Mouse (Mus musculus) neural tube, embryonic 11.5 days (tissue): Measurements from ENCODE around the gene Arnt. TPM values are rescaled to one million over a fixed set of nuclear protein-coding genes. Genes with fewer than 3 reads are reported as not detected.
"Not testable (repeated sequence)": the region's sequence is repeated elsewhere in the genome, so short reads cannot be mapped to it uniquely, and the experiment has no call there.

Source experiments
- ATAC-seq: fragments of 200-750 bp; cut with Nextera tagmentation; 2 replicates; pipeline ENCODE4 v1.8.0; 2017; ENCODE audit warnings: moderate number of reproducible peaks, mild to moderate bottlenecking, moderate TSS enrichment, moderate library complexity; ENCODE audit not compliant: insufficient read depth, low FRiP score, low TSS enrichment
- DNase-seq: peaks from one replicate; pipeline ENCODE4 v3.0.0-alpha.2; 2015; ENCODE audit warnings: low spot score
- H3K27ac ChIP-seq: fragments of 300-500 bp; sonication (generic); 2 replicates; pipeline ENCODE4 v1.5.1; 2014; ENCODE audit warnings: low read depth, mild to moderate bottlenecking, low read length
- H3K27me3 ChIP-seq: fragments of 300-500 bp; sonication (generic); 2 replicates; pipeline ENCODE4 v1.6.1; 2014; ENCODE audit warnings: mild to moderate bottlenecking, low read length, mixed read lengths; ENCODE audit not compliant: control insufficient read depth, insufficient read depth
- H3K36me3 ChIP-seq: fragments of 300-500 bp; sonication (generic); 2 replicates; pipeline ENCODE4 v1.6.1; 2014; ENCODE audit warnings: mild to moderate bottlenecking, low read length, moderate library complexity, mixed read lengths; ENCODE audit not compliant: control insufficient read depth, insufficient read depth
- H3K4me1 ChIP-seq: fragments of 300-500 bp; sonication (generic); 2 replicates; pipeline ENCODE4 v1.6.1; 2014; ENCODE audit warnings: low read length, mixed read lengths; ENCODE audit not compliant: control insufficient read depth, insufficient read depth
- H3K4me2 ChIP-seq: fragments of 300-500 bp; sonication (generic); 2 replicates; pipeline ENCODE4 v1.6.1; 2014; ENCODE audit warnings: low read depth, mild to moderate bottlenecking, moderate library complexity
- H3K4me3 ChIP-seq: fragments of 300-500 bp; sonication (generic); 2 replicates; pipeline ENCODE4 v1.5.1; 2014; ENCODE audit warnings: low read depth, low read length
- H3K9ac ChIP-seq: fragments of 300-500 bp; sonication (generic); 2 replicates; pipeline ENCODE4 v1.6.1; 2014; ENCODE audit warnings: mild to moderate bottlenecking, low read length
- H3K9me3 ChIP-seq: fragments of 300-500 bp; sonication (generic); 2 replicates; pipeline ENCODE4 v1.6.1; 2016; ENCODE audit warnings: low read length; ENCODE audit not compliant: control insufficient read depth
- WGBS: fragments of 180-500 bp; shearing (Covaris S2); extraction: QIAGEN DNeasy Blood & Tissue Kit; methylation state at CpG from one replicate; pipeline ENCODE4 v1.1.7; 2014; 5-methylcytosine and 5-hydroxymethylcytosine counted together
- polyA plus RNA-seq: library from polyadenylated mRNA; unstranded; fragments of >200 nt; fragmentation: Nextera tagmentation; extraction: Ambion mirVana; gene quantifications from 2 replicates; pipeline ENCODE4 v1.2.1, GENCODE M21; 2014

Arnt gene
- polyA plus RNA-seq, 1 experiment from 2014 or later = 27.2 TPM

DNA sequence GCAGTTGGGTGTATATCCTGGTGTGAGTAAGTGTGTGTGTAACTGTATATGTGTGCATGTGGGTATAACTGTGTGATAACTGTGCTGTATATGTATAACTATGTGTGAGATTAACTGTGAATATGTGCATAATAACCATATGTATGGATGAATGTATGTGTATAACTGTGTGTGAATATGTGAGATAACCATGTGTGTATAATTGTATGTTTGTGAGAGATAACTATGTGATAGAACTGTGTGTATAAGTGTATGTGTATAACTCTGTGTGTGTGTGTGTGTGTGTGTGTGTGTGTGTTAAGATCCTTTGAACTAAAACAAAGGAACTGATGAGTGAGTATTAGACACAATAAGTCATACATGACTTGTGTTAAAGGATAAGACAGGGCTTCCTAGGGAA, 91.9 kb downstream of the Arnt start:
- no peak overlapping the region for H3K4me2 ChIP-seq
- no peaks in the 10 kb centered on the region for H3K4me1 ChIP-seq
- no peaks in the 10 kb centered on the region for H3K9me3 ChIP-seq
- no peak for ATAC-seq
- H3K36me3 ChIP-seq = no peaks in the 10 kb centered on the region
- H3K27me3 ChIP-seq = no peaks in the 10 kb centered on the region
- DNase-seq = no peak
- H3K4me3 ChIP-seq = no peak overlapping the region
- H3K27ac ChIP-seq = no peak overlapping the region
- H3K9ac ChIP-seq = no peak overlapping the region

DNA sequence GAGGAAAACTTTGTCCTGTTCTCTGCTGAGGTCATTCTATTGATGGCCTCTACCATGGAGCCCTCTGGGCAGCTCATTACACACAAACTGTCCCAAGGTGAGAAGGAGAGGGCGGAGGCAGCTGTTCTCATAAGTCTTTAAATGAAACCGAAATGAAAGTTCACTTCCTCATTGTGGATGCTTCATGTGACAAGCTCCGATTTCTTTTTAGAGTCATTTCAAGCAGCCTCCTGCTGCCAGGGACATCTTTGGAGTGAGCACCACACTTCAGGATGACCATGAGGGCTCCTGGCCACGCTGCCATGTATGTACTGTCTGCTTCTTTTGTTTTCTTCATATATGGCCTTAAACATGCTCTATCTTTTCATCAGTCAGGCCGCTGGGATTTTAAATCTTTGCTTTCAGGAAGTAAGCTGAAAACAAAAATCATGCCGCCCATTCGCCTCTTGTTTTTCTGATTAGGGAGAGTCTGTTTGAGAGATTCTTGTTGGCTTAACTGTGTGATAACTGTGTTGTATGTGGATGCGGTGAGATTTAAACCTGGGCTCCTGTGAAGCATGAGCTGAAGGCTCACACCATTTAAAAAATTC, 92.5 kb downstream of the Arnt start, which contains the start of gene Ctss:
Gene Ctss (plus strand): TSS at position 165 of the 590 bp plus-strand sequence.
- WGBS = 92% methylated on average over 8 of the region's 8 CpGs
- no peak within 1 kb of the TSS for H3K4me2 ChIP-seq
- no peaks in the 10 kb centered on the region for H3K36me3 ChIP-seq
- H3K27ac ChIP-seq = no peak within 1 kb of the TSS
- H3K4me1 ChIP-seq = no peaks in the 10 kb centered on the region
- ATAC-seq = no peak
- no peak within 1 kb of the TSS for H3K4me3 ChIP-seq
- H3K9ac ChIP-seq = no peak within 1 kb of the TSS
- no peak for DNase-seq
- H3K27me3 ChIP-seq = no peaks in the 10 kb centered on the region
- H3K9me3 ChIP-seq = no peaks in the 10 kb centered on the region

DNA sequence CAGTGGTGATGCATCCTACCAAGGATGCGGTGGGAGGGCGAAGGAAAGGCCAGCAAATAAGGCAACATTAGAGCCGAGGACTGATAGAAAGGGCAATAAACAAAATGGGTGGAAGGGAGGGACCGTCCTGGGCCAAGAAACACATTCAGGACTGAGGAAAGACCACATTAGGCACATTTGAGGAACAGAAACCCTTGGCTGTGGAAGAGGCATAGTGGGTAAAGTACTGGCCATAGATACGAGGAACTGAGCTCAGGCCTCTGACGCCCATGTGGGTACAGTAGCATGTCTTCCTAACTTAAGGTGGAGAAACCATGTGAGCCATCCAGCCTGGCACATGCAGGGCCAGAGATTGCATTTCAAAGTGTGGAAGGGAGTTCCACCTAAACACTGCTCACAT, 95.6 kb downstream of the Arnt start:
- no peaks in the 10 kb centered on the region for H3K4me1 ChIP-seq
- WGBS = 89% methylated on average over 6 of the region's 6 CpGs
- H3K36me3 ChIP-seq = no peaks in the 10 kb centered on the region
- H3K4me2 ChIP-seq = no peak overlapping the region
- no peak overlapping the region for H3K4me3 ChIP-seq
- H3K9ac ChIP-seq = no peak overlapping the region
- no peaks in the 10 kb centered on the region for H3K9me3 ChIP-seq
- H3K27ac ChIP-seq = no peak overlapping the region
- no peak for DNase-seq
- no peak for ATAC-seq
- H3K27me3 ChIP-seq = no peaks in the 10 kb centered on the region

DNA sequence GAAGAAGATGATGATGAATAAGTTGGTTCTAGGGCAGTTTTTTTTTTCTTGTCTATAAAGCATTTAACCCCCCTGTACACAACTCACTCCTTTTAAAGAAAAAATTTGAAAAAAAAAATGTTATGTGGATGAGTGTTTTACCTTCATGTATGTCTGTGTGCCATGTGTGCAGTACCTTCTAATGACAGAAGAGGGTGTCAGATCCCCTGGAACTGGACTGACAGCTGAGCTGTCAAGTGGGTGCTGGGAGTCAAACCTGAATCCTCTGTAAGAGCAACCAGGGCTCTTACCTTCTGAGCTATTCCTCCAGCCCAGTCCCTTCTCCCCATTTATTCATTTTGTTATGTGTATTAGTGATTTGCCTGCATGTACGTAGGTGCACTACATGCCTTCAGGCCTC, 96.8 kb downstream of the Arnt start:
- Histone ChIP-seq H3K4me2 (no peak overlapping the region), H3K9ac (no peak overlapping the region), H3K27me3 (no peaks in the 10 kb centered on the region), H3K9me3 (no peaks in the 10 kb centered on the region), H3K4me1 (no peaks in the 10 kb centered on the region), H3K36me3 (no peaks in the 10 kb centered on the region), H3K27ac (no peak overlapping the region), H3K4me3 (no peak overlapping the region)
- no peak for DNase-seq
- no peak for ATAC-seq
- WGBS = 100% methylated on average over 1 of the region's 1 CpGs

GRCm38 (mm10) chr3:95533364-95533763, 99.2 kb downstream of the Arnt start:
- H3K9me3 ChIP-seq = no peaks in the 10 kb centered on the region
- H3K9ac ChIP-seq = no peak overlapping the region
- H3K27ac ChIP-seq = no peak overlapping the region
- H3K36me3 ChIP-seq = no peaks in the 10 kb centered on the region
- no peak overlapping the region for H3K4me2 ChIP-seq
- WGBS = 89% methylated on average over 5 of the region's 5 CpGs
- no peaks in the 10 kb centered on the region for H3K4me1 ChIP-seq
- ATAC-seq (no peak), DNase-seq (no peak)
- no peak overlapping the region for H3K4me3 ChIP-seq
- no peaks in the 10 kb centered on the region for H3K27me3 ChIP-seq

DNA sequence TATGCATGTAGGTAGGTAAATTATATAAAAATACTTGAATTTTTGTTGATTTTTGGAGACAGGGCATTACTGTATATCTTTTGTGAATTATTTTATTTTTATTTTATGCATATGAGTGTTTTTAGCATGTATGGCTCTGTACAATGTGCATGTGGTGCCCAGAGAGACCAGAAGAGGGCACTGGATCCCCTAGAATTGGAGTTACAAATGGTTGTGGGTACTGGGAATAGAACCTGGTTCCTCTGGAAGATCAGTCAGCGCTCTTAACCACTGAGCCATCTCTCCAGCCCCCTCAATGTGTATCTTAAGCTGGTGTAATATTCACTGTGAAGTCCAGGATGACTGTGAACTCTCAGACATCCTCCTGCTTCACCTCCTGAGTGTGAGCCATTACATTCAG, 100.7 kb downstream of the Arnt start:
- no peaks in the 10 kb centered on the region for H3K4me1 ChIP-seq
- H3K4me2 ChIP-seq = no peak overlapping the region
- H3K27ac ChIP-seq = no peak overlapping the region
- 83% methylated on average over 1 of the region's 1 CpGs for WGBS
- H3K4me3 ChIP-seq = no peak overlapping the region
- H3K9me3 ChIP-seq = no peaks in the 10 kb centered on the region
- no peaks in the 10 kb centered on the region for H3K36me3 ChIP-seq
- DNase-seq (no peak), ATAC-seq (no peak)
- no peaks in the 10 kb centered on the region for H3K27me3 ChIP-seq
- no peak overlapping the region for H3K9ac ChIP-seq

DNA sequence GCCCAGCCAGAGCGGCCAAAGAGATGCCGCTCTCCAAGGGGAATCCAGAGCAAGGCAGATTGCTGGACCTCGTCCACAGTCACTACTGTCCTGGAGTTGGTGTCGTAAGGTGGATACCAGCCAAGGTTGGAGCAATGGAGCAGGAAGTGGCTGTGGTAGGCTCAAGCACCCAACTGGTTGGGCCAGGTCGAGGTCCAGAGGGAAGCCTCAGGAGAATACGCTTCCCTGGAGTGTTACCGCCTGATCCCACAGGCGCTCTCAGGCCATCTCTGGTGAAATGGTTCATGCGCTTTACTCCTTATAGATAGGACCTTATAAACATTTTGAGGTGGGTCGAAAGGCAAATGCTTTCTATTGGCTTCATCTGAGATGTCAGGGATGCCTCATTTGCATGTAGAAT, 104.7 kb downstream of the Arnt start:
- 91% methylated on average over 10 of the region's 10 CpGs for WGBS
- Histone ChIP-seq H3K36me3 (no peaks in the 10 kb centered on the region), H3K9me3 (no peaks in the 10 kb centered on the region), H3K27ac (no peak overlapping the region), H3K27me3 (no peaks in the 10 kb centered on the region), H3K4me2 (no peak overlapping the region), H3K4me1 (no peaks in the 10 kb centered on the region), H3K4me3 (no peak overlapping the region), H3K9ac (no peak overlapping the region)
- DNase-seq = no peak
- ATAC-seq = no peak

DNA sequence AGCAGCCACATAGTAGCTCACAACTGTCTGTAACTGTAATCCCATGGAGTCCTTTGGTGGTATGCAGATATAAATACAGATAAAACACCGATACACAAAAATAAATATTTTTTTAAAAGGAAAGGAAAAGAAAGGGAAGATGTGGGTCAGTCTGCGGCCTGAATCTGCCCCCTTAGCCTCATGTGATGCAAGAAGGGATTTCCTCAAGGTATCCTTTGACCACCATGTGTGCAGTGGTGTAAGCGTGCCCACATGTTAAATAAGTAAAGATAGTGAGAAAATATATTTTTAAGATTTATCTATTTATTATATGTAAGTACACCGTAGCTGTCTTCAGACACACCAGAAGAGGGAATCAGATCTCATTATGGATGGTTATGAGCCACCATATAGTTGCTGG, 105.6 kb downstream of the Arnt start:
- no peaks in the 10 kb centered on the region for H3K36me3 ChIP-seq
- H3K4me1 ChIP-seq = no peaks in the 10 kb centered on the region
- H3K4me3 ChIP-seq = no peak overlapping the region
- no peak overlapping the region for H3K4me2 ChIP-seq
- no peaks in the 10 kb centered on the region for H3K9me3 ChIP-seq
- WGBS = 96% methylated on average over 4 of the region's 4 CpGs
- H3K27me3 ChIP-seq = no peaks in the 10 kb centered on the region
- no peak for DNase-seq
- H3K9ac ChIP-seq = no peak overlapping the region
- ATAC-seq = no peak
- no peak overlapping the region for H3K27ac ChIP-seq

GRCm38 (mm10) chr3:95541186-95541585, 107.0 kb downstream of the Arnt start:
- H3K9ac ChIP-seq, H3K4me3 ChIP-seq, H3K9me3 ChIP-seq, H3K36me3 ChIP-seq, H3K4me2 ChIP-seq, H3K27ac ChIP-seq, H3K27me3 ChIP-seq, ATAC-seq, DNase-seq, H3K4me1 ChIP-seq: not testable (repeated sequence)
- WGBS = 82% methylated on average over 2 of the region's 2 CpGs
